Mouse (Mus musculus) thymus, postnatal 4 days (tissue): ENCODE data around the gene Cldn22.

ENCODE experiments used
- DNase-seq: peaks from one replicate; pipeline ENCODE4 v3.0.0; 2021

Gene Cldn22

DNA sequence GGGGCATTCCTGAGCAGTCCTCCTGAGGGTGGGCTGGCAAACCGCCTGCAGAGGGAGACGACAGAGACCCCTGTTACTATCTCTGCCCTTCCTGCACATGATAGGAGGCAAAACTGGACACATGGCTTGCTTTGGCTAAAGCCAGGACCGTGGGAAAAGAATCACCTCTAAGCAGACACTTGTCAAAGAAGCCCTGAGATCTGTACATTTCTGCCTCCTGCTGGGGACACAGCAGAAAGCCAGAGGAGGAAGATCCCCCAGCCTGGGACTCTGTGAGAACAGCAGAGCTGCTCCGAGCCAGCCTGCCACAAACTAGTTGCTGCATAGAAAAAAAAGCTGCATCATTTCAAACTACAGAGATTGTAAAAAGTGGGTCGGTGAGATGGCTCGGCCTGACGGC lies 18.8 kb downstream of the Cldn22 start:
- no peak for DNase-seq

DNA sequence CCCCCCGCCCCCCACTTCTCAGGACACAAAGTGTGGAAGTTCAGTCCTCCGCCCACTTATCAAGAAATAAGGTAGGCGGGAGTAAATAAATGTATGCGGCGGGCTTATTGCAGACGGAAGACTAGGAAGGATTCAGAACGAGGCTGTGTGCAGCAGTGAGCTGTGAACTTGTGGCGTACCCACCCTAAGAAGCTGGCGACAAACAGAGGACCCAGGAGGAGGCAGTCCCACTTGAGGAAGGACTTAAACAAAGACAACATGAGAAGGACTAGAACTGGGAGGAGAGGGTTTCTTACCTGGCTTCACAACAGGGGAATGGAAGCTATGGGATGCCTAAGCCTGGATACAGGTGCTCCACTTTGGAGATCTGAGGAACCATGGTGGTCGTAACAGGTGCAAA lies 19.4 kb downstream of the Cldn22 start:
- no peak for DNase-seq

DNA sequence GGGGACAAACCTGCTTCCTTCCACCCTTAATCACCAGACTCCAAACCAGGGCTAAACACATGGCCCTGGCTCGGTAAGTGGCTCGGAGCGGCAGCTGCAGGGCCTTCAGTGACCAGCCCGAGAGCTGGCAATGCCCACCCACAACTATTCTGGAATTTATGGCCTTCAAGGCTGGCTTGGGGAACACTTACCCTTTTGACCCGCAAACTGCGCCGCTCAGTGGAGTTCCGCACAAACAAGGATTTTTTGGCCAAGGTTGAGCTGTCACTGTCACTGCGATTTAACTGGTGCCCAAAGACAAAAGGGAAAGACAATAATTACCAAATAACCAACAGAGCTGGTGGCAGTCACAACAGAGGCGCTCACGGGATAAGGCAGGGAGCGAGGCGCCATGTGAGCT lies 21.7 kb downstream of the Cldn22 start:
- no peak for DNase-seq

DNA sequence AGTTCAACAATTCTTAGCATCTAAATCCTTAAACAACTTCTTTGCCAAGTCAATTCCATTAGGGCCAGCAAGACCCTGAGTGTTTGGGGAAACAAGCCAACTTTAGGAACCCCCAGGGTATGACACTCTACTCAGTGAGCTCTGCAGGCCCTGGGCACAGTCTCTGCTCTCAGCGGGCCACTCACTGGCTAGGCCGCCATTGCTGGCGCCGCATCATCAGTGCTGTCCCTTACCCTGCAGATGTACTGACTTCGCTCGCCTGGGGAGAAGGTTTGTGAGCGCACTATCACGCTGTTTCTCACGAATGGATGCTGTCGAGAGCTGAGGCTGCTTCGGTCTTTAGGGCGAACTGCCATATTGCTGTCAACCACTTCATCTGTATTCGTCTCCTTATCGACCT lies 22.9 kb downstream of the Cldn22 start:
- no peak for DNase-seq

DNA sequence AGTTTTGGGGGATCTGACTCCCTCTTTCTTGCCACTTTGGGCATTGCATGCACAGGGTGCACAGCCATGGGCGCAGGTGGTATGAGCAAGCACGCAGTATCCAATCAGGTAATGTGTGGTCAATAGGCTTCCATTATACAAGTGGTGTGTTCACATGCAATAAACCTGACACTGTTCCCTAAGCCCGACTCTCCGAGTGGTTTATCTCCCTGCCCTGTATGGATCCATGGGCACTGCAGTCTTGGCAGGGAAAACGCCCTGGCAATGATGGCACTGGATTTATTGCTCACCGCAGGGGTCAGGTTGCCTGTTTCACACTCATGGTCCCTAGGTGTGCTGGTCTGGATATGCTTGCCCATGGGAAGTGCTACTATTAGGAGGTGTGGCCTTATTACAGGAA lies 23.6 kb downstream of the Cldn22 start:
- DNase-seq = no peak

DNA sequence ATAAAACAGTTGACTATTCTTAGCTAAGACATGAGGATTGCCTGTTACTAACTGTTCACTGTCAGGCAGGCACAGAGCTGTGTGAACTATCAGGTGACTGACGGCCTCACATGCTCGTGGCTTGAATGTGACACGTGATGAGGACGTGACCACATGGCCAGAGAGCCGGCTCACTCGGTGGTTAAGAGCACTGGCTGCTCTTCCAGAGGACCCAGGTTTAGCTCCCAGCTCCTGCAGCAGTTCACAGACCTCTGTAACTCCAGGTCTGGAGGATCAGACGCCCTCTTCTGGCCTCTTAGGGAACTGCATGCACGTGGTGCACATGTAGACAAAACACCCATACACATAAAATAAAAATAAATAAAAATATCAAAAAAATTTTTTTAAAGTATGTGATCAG lies 25.6 kb downstream of the Cldn22 start:
- DNase-seq = peak; percentile 64

DNA sequence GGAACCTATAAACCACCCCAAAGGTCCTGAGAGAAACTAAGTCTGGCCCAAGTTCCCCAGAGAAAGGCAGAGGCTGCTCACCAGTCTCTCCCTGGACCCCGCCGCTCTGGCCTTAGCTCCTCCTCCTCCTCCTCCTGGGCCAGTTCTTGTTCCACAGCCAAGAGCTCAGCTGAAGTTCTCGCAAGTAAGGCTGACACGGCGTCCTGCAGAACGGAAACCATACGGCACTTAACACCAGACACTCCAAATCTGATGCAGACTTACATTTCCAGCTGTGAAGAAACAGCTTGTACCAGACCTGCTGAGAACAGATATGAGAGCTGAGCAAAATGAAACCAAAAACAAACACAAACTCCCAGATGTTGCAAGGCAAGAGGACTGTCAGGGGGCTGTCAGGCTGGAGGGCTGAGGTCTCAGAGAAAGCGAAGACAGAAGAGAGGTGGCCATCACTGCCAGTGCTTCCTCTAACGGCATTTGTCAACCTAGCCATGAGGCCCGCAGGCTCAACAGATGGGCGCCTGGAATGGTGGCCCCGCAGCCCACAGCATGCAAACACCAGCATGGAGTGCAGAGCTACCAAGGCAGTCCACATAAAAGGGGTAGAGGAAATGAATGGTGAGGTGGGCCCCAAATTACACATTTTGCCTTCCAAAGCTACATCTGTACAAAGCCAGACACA lies 27.7 kb downstream of the Cldn22 start:
- DNase-seq = peak; percentile 52

DNA sequence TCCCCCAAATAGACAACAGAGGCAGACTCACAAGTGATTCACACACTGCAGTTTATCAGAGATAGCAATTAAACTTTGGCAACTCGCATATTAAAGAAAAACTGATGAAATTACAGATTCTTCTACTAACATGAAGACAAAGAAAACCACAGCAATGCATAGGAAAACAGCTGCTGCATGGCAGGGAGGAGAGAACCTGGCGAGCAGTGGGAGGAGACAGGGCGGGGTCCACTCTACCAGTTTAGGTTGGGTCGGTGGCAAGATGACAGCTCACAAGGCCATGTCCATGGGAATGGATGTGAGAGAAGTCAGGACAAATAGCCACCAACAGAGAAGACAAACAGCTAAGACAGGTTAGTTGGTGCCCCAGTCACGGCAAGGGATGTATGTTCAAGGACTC lies 28.5 kb downstream of the Cldn22 start:
- peak; percentile 66 for DNase-seq

DNA sequence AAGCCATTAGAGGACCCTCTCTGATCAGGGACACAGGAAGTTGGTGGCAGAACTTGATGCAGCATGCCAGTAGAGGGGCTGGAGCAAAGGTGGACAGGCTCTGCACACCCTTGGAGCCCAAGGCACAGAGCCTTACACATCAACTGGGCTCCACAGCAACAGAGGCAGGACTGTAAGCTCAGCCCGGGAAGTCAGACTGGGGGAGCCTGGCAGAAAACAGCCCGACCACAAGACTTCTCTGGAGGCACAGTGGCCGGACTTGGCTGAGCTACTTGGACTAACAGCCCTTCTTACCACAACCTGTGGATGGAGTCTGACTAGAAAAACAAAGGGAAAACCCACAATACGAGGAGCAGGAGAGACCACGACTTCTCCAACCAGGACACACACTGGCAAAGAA lies 29.1 kb downstream of the Cldn22 start:
- DNase-seq = no peak

DNA sequence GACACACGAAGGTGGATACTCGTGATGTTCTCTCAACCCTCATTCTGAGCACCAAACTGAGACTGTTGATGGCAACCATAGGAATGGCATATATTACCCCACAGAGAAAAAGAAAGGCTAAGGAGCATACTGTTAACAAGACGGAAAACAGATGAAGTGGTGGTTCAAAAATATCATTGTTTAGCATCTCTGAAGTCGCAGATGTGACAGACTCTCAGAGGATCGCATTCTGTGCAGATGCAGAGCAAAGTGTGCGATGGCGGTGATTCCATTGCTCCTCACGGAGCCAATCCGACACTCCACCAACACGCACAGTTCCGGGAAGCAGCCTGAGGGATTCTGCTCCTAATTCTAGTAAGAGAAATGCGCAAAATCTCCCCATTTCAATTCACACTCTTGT lies 35.0 kb downstream of the Cldn22 start:
- DNase-seq = no peak

DNA sequence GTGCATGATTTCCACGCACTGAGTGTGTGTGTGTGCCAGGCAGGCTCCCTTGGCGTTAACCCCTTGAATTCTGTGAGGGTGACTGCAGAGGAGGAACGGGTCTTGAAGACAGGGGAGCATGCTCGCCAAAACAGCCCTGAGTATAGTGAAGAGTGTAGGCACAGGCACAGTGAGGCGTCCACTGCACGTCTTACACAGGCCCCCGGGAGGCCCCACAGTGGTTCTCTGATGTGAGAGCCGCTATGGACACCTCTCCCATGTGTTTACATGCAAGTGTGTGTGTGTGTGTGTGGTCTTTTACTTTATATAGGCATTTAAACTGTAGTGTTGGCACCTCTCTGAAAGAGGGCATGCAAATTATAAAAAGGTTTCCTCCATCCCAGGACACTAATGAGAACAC lies 42.3 kb downstream of the Cldn22 start:
- DNase-seq = no peak

DNA sequence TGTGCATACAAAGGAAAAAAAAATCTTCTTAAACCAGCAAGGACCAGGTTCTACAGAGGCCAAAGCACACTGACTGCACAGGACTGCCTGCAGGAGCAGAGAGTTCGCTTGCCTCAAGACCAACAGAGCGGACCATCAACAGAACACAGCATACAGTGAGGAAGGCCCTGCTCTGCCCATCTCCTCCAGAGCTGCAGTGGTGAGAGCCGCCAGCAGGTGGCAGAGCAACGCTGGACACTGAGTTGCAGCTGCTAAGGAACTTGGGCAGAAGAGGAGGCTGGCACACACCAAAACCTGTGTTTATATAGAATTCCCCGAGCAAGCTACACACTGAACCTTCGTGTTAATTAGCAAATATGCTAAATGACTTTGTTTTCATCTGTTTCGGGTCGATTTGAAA lies 42.8 kb downstream of the Cldn22 start:
- peak; percentile 90 for DNase-seq

DNA sequence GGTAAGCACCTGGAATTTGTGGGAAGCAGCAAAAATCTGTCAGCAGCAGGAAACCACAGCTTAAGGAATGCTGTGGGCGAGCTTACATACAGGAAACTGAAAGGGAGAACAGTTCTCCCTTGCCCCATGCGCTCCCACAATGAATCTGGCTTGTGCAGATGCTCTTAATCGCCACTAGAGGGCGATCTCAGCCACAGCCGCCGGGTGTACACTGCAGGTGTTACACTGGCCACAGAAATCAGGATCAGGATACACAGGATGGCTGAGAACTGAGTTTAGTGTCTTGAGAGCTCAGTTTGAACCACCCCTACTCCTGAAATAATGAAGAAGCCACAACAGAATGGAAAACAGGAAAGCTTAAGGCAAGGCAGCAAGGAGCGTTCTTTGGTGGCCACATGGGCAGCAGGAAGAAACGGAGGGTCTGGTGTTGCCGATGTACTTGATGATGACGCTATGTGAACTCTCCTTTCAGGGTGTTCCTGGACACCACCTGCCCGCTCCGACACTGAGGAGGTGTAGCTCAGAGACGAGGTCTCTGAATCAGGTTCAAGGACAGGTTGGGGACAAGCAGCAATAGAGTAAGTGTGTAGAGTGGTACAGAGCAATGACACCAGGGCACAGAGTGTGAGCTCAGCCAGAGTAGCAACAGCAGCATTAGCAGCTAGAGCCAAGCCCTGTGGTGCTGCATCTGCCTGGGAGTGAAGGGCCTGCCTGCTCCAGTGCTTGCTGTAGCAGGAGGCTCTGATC lies 48.3 kb downstream of the Cldn22 start:
- DNase-seq = peak; percentile 34

DNA sequence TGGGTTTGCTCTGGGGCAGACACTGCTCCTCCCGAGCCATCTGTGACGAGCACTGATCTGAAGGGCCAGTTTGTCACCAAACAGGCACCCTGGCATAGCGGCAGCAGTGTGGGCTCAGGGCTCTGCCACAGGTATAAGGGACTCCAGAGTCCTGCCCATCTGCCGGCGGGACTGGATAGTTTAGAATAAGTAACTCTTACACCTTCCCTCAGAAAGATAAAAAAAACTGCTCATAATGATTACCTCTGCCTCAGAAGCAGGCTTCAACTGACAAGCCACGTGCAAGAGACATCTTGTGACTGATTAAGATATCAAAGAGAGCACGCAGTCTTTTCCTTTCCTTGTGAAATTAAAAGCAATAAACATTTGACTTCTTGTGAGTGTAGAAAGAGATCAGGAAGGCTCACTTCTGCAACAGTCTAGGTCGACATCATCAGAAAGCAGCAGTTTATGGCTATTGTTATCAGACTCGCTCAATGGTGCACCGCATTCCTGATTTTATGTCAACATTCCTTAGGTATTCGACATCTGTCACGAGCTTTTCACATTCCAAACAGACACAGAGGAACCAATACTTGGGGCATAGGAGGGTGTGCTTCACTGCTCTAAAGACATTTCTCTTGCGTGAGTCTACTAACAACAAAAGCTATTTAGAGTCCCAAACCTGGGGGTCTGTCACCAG lies 50.4 kb downstream of the Cldn22 start:
- DNase-seq = no peak
